Mouse (Mus musculus): ENCODE results near the gene Gja8. TPM values are rescaled to one million over a fixed set of nuclear protein-coding genes. Genes with fewer than 3 reads are reported as not detected.

Gene Gja8
- not detected for total RNA-seq (2021)
- long read RNA-seq, experiment 1, result 0 reads
- long read RNA-seq, experiment 2, result 0 reads

GRCm38 (mm10) chr3:96925920-96926319, at the start of gene Gja8:
Gene Gja8, minus strand, starts transcription at chr3:96926020.
- no peak for DNase-seq

- no peak for DNase-seq
Measured at GRCm38 (mm10) chr3:96974467-96974866, 48.6 kb upstream of the Gja8 start.

- DNase-seq, result no peak
Measured at GRCm38 (mm10) chr3:96970986-96971385, 45.2 kb upstream of the Gja8 start.

- no peak for DNase-seq
Measured at GRCm38 (mm10) chr3:96963088-96964034, 37.5 kb upstream of the Gja8 start.

- no peak for DNase-seq
Measured at GRCm38 (mm10) chr3:96960597-96960996, 34.8 kb upstream of the Gja8 start.

- no peak for DNase-seq
Measured at GRCm38 (mm10) chr3:96953489-96954233, 27.8 kb upstream of the Gja8 start.

GRCm38 (mm10) chr3:96942706-96943105, 16.9 kb upstream of the Gja8 start:
- DNase-seq, result no peak

- DNase-seq, result peak; percentile 52
Measured at GRCm38 (mm10) chr3:96938738-96939137, 12.9 kb upstream of the Gja8 start.

GRCm38 (mm10) chr3:96937606-96938005, 11.8 kb upstream of the Gja8 start:
- no peak for DNase-seq

- DNase-seq, result no peak
Measured at GRCm38 (mm10) chr3:96936241-96936640, 10.4 kb upstream of the Gja8 start.

GRCm38 (mm10) chr3:96931261-96931681, 5.5 kb upstream of the Gja8 start:
- DNase-seq, result no peak

GRCm38 (mm10) chr3:96924631-96925030, 1.2 kb downstream of the Gja8 start:
- no peak for DNase-seq

- DNase-seq, result no peak
Measured at GRCm38 (mm10) chr3:96920991-96921390, 4.8 kb downstream of the Gja8 start.

GRCm38 (mm10) chr3:96905592-96905991, 20.2 kb downstream of the Gja8 start:
- DNase-seq, result no peak

- DNase-seq, result peak; percentile 88
Measured at GRCm38 (mm10) chr3:96904851-96905541, 20.8 kb downstream of the Gja8 start, which contains the start of gene Gpr89. Gene Gpr89, minus strand, starts transcription at chr3:96905346.

GRCm38 (mm10) chr3:96904393-96904792, 21.4 kb downstream of the Gja8 start, which contains the start of gene Gja5:
Gene Gja5, plus strand, starts transcription at chr3:96904693.
- DNase-seq, result no peak

GRCm38 (mm10) chr3:96902336-96902999, 23.4 kb downstream of the Gja8 start:
- DNase-seq, result no peak

- no peak for DNase-seq
Measured at GRCm38 (mm10) chr3:96883690-96884089, 42.1 kb downstream of the Gja8 start.

GRCm38 (mm10) chr3:96882061-96882849, 43.6 kb downstream of the Gja8 start:
- no peak for DNase-seq

GRCm38 (mm10) chr3:96881557-96881956, 44.3 kb downstream of the Gja8 start:
- no peak for DNase-seq

- DNase-seq, result no peak
Measured at GRCm38 (mm10) chr3:96880385-96880784, 45.4 kb downstream of the Gja8 start.
